In genomic region chr5:146900331-146900730, GRCm38 (mm10) we compare ENCODE assay signal across 22 mouse cellular contexts. TPM values are rescaled to one million over a fixed set of nuclear protein-coding genes. Genes with fewer than 3 reads are reported as not detected.
DNase-seq lines count a peak whose midpoint lies in the region; TF ChIP-seq lines count a peak whose summit lies in the region.
"Had no signal": no experiment of that assay in that cellular context is flagged by ENCODE, and none has a peak within 500 bp of the region (broad histone marks: within the 10 kb centered on the region; RNA-seq: fewer than 3 reads in every experiment).

No protein-coding gene starts in this region.

- intact Hi-C loops in left cerebral cortex, postnatal 4 days (cut with DNase I): no loop called here
- intact Hi-C loops in left cerebral cortex, adult 2 months (cut with DNase I): no loop called here

- peak; percentile 19 to 23 for DNase-seq in heart, adult 9 months (ENCODE audit: low spot score in 2 of 2)
- no peak for DNase-seq in heart, adult 8-10 months (ENCODE audit: low spot score)
- DNase-seq in left cerebral cortex, postnatal 4 days: peak; percentile 18
- no peak for DNase-seq in left cerebral cortex, adult 2 months (ENCODE audit: extremely low spot score in 1 of 2, low spot score in 2 of 2)
- DNase-seq in 3T3-L1 (ENCODE audit: low read depth, low spot score): peak; percentile 24
- DNase-seq in NIH3T3 (ENCODE audit: low read depth): peak; percentile 88
- no peak for DNase-seq in ovary, postnatal 10 days (ENCODE audit: low spot score)
- DNase-seq in right cerebral cortex, postnatal 10 days (ENCODE audit: low spot score in 2 of 2): no peak
- DNase-seq: adrenal gland, adult 2 months; cerebellum, adult 11 months; cerebellum, postnatal 36 days; gastrocnemius, postnatal 10 days; kidney, adult 18-20 months; lung, postnatal 36 days; retina, postnatal 1 day; thymus, adult 2 months had no signal

- no peak overlapping the region for H3K27ac ChIP-seq in left cerebral cortex, adult 2 months
- H3K27ac ChIP-seq: embryonic facial prominence, embryonic 12.5 days; hindbrain, embryonic 13.5 days; liver, embryonic 12.5 days; midbrain, embryonic 12.5 days; neural tube, embryonic 15.5 days had no signal

- H3K4me3 ChIP-seq in left cerebral cortex, adult 2 months: no peak overlapping the region
- H3K4me3 ChIP-seq: embryonic facial prominence, embryonic 12.5 days; hindbrain, embryonic 13.5 days; liver, embryonic 12.5 days; midbrain, embryonic 12.5 days; myocyte; neural tube, embryonic 15.5 days had no signal

- TF ChIP-seq CTCF in left cerebral cortex, adult 2 months (IDR thresholded peaks at IDR 0.05): no peak

RNA-seq across cellular contexts. Expression of gene Gtf3a, which starts 48.1 kb away (rescaled TPM):
- total RNA-seq in heart, adult 8-10 months (2022): 10 to 100 TPM; 15.8 to 22.6 (median 19.9) TPM
- 10 to 100 TPM; 43.5 to 49.4 TPM for total RNA-seq in left cerebral cortex, postnatal 4 days (2021)
- 10 to 100 TPM; 25.3 to 26.0 TPM for total RNA-seq in left cerebral cortex, adult 2 months (2021)

RNA-seq across cellular contexts. Expression of gene Rasl11a, which starts 55.5 kb away (rescaled TPM):
- total RNA-seq in heart, adult 8-10 months (2022): 1 to 10 TPM; 1.3 to 2.6 (median 2.0) TPM
- total RNA-seq in left cerebral cortex, postnatal 4 days (2021): 10 to 100 TPM; 10.0 to 10.6 TPM
- 10 to 100 TPM in 1 of 2 experiments, 1 to 10 TPM in 1; 9.2 to 17.1 TPM for total RNA-seq in left cerebral cortex, adult 2 months (2021)

Comparison
In these comparisons a context has a peak if more than half of its experiments do, and no peak if none do; other contexts are left out.
1. DNase-seq: peak in heart, adult 9 months (2 of 2), left cerebral cortex, postnatal 4 days (single experiment), 3T3-L1 (single experiment) and NIH3T3 (single experiment); none in heart, adult 8-10 months (single experiment), left cerebral cortex, adult 2 months (0 of 2), ovary, postnatal 10 days (single experiment) and right cerebral cortex, postnatal 10 days (0 of 2).